Comparison of ENCODE assay signal across 9 mouse cellular contexts in the genomic region with DNA sequence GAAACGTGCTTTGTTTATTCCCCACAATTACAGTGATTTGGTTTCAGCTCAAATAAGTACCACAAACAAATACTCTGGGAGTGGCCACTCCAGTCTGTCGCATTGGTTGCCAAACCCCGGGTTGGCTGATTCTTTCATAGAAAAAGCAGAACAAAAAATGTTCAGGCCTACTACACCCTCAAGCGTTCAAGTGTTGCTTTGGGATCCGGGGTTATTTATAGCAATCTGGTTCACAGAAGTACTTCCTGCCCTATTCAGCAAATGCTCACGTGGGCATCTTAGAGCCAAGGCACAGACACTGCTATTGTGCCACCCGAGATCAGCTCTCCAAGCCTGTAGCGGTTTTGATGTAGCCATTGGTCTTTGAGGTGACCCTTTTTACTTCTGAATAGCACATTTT. TPM values are rescaled to one million over a fixed set of nuclear protein-coding genes. Genes with fewer than 3 reads are reported as not detected.
DNase-seq lines count a peak whose midpoint lies in the region; ATAC-seq and TF ChIP-seq lines count a peak whose summit lies in the region.
"Had no signal": no experiment of that assay in that cellular context is flagged by ENCODE, and none has a peak within 500 bp of the region (broad histone marks: within the 10 kb centered on the region; RNA-seq: fewer than 3 reads in every experiment).

No protein-coding gene starts in this region.

- no peaks in the 10 kb centered on the region for H3K36me3 ChIP-seq in forebrain, postnatal 0 days (ENCODE audit: insufficient read depth)
- no peaks in the 10 kb centered on the region for H3K36me3 ChIP-seq in forebrain, embryonic 15.5 days
- H3K36me3 ChIP-seq in thymus, adult 2 months (ENCODE audit: control insufficient read depth, insufficient read depth, low read length), result no peaks in the 10 kb centered on the region
- H3K36me3 ChIP-seq in neural tube, embryonic 15.5 days, result no peaks in the 10 kb centered on the region
- no peaks in the 10 kb centered on the region for H3K36me3 ChIP-seq in kidney, embryonic 15.5 days

- H3K27me3 ChIP-seq in forebrain, postnatal 0 days (ENCODE audit: insufficient read depth, low read length), result no peaks in the 10 kb centered on the region
- H3K27me3 ChIP-seq in forebrain, embryonic 15.5 days, result no peaks in the 10 kb centered on the region
- no peaks in the 10 kb centered on the region for H3K27me3 ChIP-seq in thymus, adult 2 months (ENCODE audit: control insufficient read depth, insufficient read depth, low read length)
- H3K27me3 ChIP-seq in neural tube, embryonic 15.5 days (replicated peaks), result no peaks in the 10 kb centered on the region
- no peaks in the 10 kb centered on the region for H3K27me3 ChIP-seq in kidney, embryonic 15.5 days

- no peak overlapping the region for H3K27ac ChIP-seq in forebrain, postnatal 0 days (ENCODE audit: low read depth, low read length)
- no peak overlapping the region for H3K27ac ChIP-seq in forebrain, embryonic 15.5 days (replicated peaks)
- no peak overlapping the region for H3K27ac ChIP-seq in thymus, adult 2 months (ENCODE audit: control insufficient read depth, insufficient read depth, low read length)
- H3K27ac ChIP-seq in neural tube, embryonic 15.5 days (replicated peaks), result no peak overlapping the region
- no peak overlapping the region for H3K27ac ChIP-seq in kidney, embryonic 15.5 days

- no peak overlapping the region for H3K4me2 ChIP-seq in forebrain, postnatal 0 days (ENCODE audit: low read depth)
- no peak overlapping the region for H3K4me2 ChIP-seq in forebrain, embryonic 15.5 days (replicated peaks)
- no peak overlapping the region for H3K4me2 ChIP-seq in neural tube, embryonic 15.5 days
- no peak overlapping the region for H3K4me2 ChIP-seq in kidney, embryonic 15.5 days

- H3K4me3 ChIP-seq in forebrain, postnatal 0 days (ENCODE audit: low read depth, low read length), result no peak overlapping the region
- no peak overlapping the region for H3K4me3 ChIP-seq in forebrain, embryonic 15.5 days
- H3K4me3 ChIP-seq in thymus, adult 2 months (ENCODE audit: control insufficient read depth, insufficient read depth, low read length), result no peak overlapping the region
- no peak overlapping the region for H3K4me3 ChIP-seq in neural tube, embryonic 15.5 days (replicated peaks)
- H3K4me3 ChIP-seq in kidney, embryonic 15.5 days (replicated peaks), result no peak overlapping the region

- no peak for TF ChIP-seq POLR2A in thymus, adult 2 months (IDR thresholded peaks at IDR 0.05; ENCODE audit: control insufficient read depth, extremely low read depth, insufficient read depth, low read length, poor library complexity)

- 67% methylated on average over 8 of the region's 8 CpGs for WGBS in forebrain, postnatal 0 days
- 72% methylated on average over 8 of the region's 8 CpGs for WGBS in forebrain, embryonic 15.5 days
- 13% methylated on average over 8 of the region's 8 CpGs for WGBS in thymus, adult 2 months
- 76% methylated on average over 8 of the region's 8 CpGs for WGBS in neural tube, embryonic 15.5 days
- WGBS in kidney, embryonic 15.5 days, result 80% methylated on average over 8 of the region's 8 CpGs

- peak; percentile 8 for DNase-seq in forebrain, postnatal 0 days
- peak; percentile 3 for DNase-seq in thymus, adult 2 months
- no peak for DNase-seq in thymus, adult 18-20 months
- peak; percentile 35 for DNase-seq in lung, postnatal 10 days
- peak; percentile 15 for DNase-seq in thymus, postnatal 4 days
- DNase-seq: layer of hippocampus, postnatal 36 days had no signal

- peak; percentile 64 for ATAC-seq in forebrain, postnatal 0 days
- no peak for ATAC-seq in forebrain, embryonic 15.5 days (replicated peaks)
- ATAC-seq in neural tube, embryonic 15.5 days (ENCODE audit: low FRiP score), result no peak
- ATAC-seq in kidney, embryonic 15.5 days (replicated peaks; ENCODE audit: low FRiP score), result no peak

- no peaks in the 10 kb centered on the region for H3K4me1 ChIP-seq in forebrain, postnatal 0 days (ENCODE audit: insufficient read depth)
- no peaks in the 10 kb centered on the region for H3K4me1 ChIP-seq in forebrain, embryonic 15.5 days
- peaks cover 5% of the 10 kb centered on the region for H3K4me1 ChIP-seq in thymus, adult 2 months (replicated peaks; ENCODE audit: control insufficient read depth, insufficient read depth, low read length)
- H3K4me1 ChIP-seq in neural tube, embryonic 15.5 days, result no peaks in the 10 kb centered on the region
- no peaks in the 10 kb centered on the region for H3K4me1 ChIP-seq in kidney, embryonic 15.5 days

- no peaks in the 10 kb centered on the region for H3K9me3 ChIP-seq in forebrain, postnatal 0 days (ENCODE audit: low read length)
- H3K9me3 ChIP-seq in forebrain, embryonic 15.5 days, result no peaks in the 10 kb centered on the region
- no peaks in the 10 kb centered on the region for H3K9me3 ChIP-seq in neural tube, embryonic 15.5 days (replicated peaks)
- no peaks in the 10 kb centered on the region for H3K9me3 ChIP-seq in kidney, embryonic 15.5 days (replicated peaks)

- H3K9ac ChIP-seq in forebrain, postnatal 0 days, result no peak overlapping the region
- H3K9ac ChIP-seq in forebrain, embryonic 15.5 days (replicated peaks), result no peak overlapping the region
- H3K9ac ChIP-seq in neural tube, embryonic 15.5 days (replicated peaks), result no peak overlapping the region
- no peak overlapping the region for H3K9ac ChIP-seq in kidney, embryonic 15.5 days

- no peak for TF ChIP-seq CTCF in forebrain, postnatal 0 days (IDR thresholded peaks at IDR 0.05; ENCODE audit: low read depth)
- TF ChIP-seq CTCF in thymus, adult 2 months (IDR thresholded peaks at IDR 0.05; ENCODE audit: borderline replicate concordance, control insufficient read depth, extremely low read depth, insufficient read depth, low read length, poor library complexity), result no peak

RNA-seq across cellular contexts. Expression of a gene that starts 57.0 kb away (rescaled TPM):
- total RNA-seq in forebrain, postnatal 0 days (2014; rRNA removed), result 1,177 and 1,333 TPM in 2 replicates
- 2,604 and 2,926 TPM in 2 replicates for polyA plus RNA-seq in forebrain, postnatal 0 days (2015; fragmentation: Nextera tagmentation; extraction: Ambion mirVana)
- 1,454 and 1,621 TPM in 2 replicates for polyA plus RNA-seq in forebrain, embryonic 15.5 days (2015; fragmentation: Nextera tagmentation; extraction: Ambion mirVana)
- 0.16 and 0.31 TPM in 2 replicates for polyA plus RNA-seq in thymus, adult 2 months (2012; rRNA removed)
- polyA plus RNA-seq in neural tube, embryonic 15.5 days (2015; fragmentation: Nextera tagmentation; extraction: Ambion mirVana), result 1,724 and 2,236 TPM in 2 replicates
- polyA plus RNA-seq in kidney, embryonic 15.5 days (2015; fragmentation: Nextera tagmentation; extraction: Ambion mirVana), result 7.8 and 14.3 TPM in 2 replicates

Comparison
In these comparisons a context has a peak if more than half of its experiments do, and no peak if none do; other contexts are left out.
1. DNase-seq: peak in forebrain, postnatal 0 days (single experiment), thymus, adult 2 months (single experiment), lung, postnatal 10 days (single experiment) and thymus, postnatal 4 days (single experiment); none in thymus, adult 18-20 months (0 of 2).
2. RNA of a gene that starts 57.0 kb away (polyA plus RNA-seq): 2,604 to 2,926 TPM in forebrain, postnatal 0 days, 1,724 to 2,236 TPM in neural tube, embryonic 15.5 days and 1,454 to 1,621 TPM in forebrain, embryonic 15.5 days; 7.8 to 14.3 TPM in kidney, embryonic 15.5 days and 0.16 to 0.31 TPM in thymus, adult 2 months; every median in the first group is over 10 times any median in the second.